Mouse (Mus musculus): ENCODE data around the gene Gm16440. TPM values are rescaled to one million over a fixed set of nuclear protein-coding genes. Genes with fewer than 3 reads are reported as not detected.
A peak's percentile ranks its signal among the peaks of the same experiment; 100 is the strongest.
"Not testable (repeated sequence)": the region's sequence is repeated elsewhere in the genome, so short reads cannot be mapped to it uniquely, and the experiment has no call there.

Gm16440 gene
- not detected in 2 replicates for polyA plus RNA-seq (2015; fragmentation: Nextera tagmentation; extraction: Ambion mirVana)

DNA sequence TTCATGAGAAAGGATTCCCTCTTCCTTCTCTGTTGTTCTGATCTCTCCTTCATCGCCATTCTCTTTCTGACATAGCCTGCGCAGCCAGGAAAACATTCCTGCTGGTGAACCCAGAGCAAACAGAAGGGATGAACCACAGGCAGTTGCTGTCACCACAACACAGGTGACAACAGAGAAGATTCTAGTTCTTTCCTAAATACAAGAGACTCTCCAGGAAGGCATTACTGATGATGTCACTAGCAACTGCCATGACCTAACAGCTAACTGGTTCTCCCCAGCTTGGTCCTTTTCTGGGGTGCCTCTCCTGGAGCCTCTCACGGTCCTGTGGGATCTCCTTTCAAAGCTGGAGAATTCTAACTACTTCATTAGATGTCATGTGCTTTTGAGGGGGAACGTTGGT is at the start of gene Gm16440:
TSS of gene Gm16440 (minus strand) at position 101 of the 400 bp plus-strand sequence.
- H3K9me3 ChIP-seq (ENCODE audit: control insufficient read depth, low read length); H3K27ac ChIP-seq (ENCODE audit: low read length); H3K4me2 ChIP-seq (ENCODE audit: low read depth, low read length); H3K9ac ChIP-seq (ENCODE audit: low read length); ATAC-seq (ENCODE audit: low read depth); H3K36me3 ChIP-seq (ENCODE audit: control insufficient read depth, insufficient read depth, low read length); H3K4me3 ChIP-seq (ENCODE audit: low read length); H3K4me1 ChIP-seq (replicated peaks; ENCODE audit: control insufficient read depth, insufficient read depth, low read length); H3K27me3 ChIP-seq (ENCODE audit: control insufficient read depth, insufficient read depth, low read depth, low read length): not testable (repeated sequence)
- WGBS: 58% methylated on average over 2 of the region's 4 CpGs

- H3K4me3 ChIP-seq (ENCODE audit: low read length); H3K9me3 ChIP-seq (ENCODE audit: control insufficient read depth, low read length); H3K27ac ChIP-seq (ENCODE audit: low read length); ATAC-seq (ENCODE audit: low read depth); H3K4me2 ChIP-seq (ENCODE audit: low read depth, low read length); H3K27me3 ChIP-seq (ENCODE audit: control insufficient read depth, insufficient read depth, low read depth, low read length); H3K36me3 ChIP-seq (ENCODE audit: control insufficient read depth, insufficient read depth, low read length); H3K4me1 ChIP-seq (replicated peaks; ENCODE audit: control insufficient read depth, insufficient read depth, low read length); H3K9ac ChIP-seq (ENCODE audit: low read length): not testable (repeated sequence)
- WGBS: 3% methylated on average over 5 of the region's 42 CpGs
Observed at GRCm38 (mm10) chr14:6426766-6427165, 36.6 kb upstream of the Gm16440 start.

DNA sequence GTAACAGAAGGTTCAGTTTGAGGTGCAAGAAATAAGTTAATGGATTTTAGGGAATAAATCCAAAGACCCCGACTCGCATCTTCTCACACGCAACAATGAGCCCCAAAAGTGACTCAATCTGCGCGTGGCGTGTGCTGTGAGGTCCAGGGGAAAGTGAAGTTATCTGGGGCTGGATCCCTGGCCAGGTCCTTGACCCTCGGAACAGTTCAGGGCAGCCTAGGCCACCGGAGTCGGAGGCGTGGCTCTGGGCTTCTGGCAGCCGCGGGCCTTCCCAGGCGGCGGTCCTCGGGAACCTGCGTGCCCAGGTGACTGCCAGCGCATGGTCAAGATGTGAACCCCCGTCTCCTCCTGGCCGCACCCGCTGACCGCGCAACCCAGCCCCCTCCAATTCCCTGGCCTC is 36.2 kb upstream of the Gm16440 start:
- not testable (repeated sequence) for ATAC-seq (ENCODE audit: low read depth); H3K27ac ChIP-seq (ENCODE audit: low read length); H3K36me3 ChIP-seq (ENCODE audit: control insufficient read depth, insufficient read depth, low read length); H3K4me3 ChIP-seq (ENCODE audit: low read length); H3K9me3 ChIP-seq (ENCODE audit: control insufficient read depth, low read length); H3K27me3 ChIP-seq (ENCODE audit: control insufficient read depth, insufficient read depth, low read depth, low read length); H3K4me1 ChIP-seq (replicated peaks; ENCODE audit: control insufficient read depth, insufficient read depth, low read length); H3K9ac ChIP-seq (ENCODE audit: low read length)
- peak overlapping the region; percentile 29; the same call in 1 of the 2 replicates for H3K4me2 ChIP-seq (ENCODE audit: low read depth, low read length)
- WGBS: 17% methylated on average over 22 of the region's 22 CpGs

DNA sequence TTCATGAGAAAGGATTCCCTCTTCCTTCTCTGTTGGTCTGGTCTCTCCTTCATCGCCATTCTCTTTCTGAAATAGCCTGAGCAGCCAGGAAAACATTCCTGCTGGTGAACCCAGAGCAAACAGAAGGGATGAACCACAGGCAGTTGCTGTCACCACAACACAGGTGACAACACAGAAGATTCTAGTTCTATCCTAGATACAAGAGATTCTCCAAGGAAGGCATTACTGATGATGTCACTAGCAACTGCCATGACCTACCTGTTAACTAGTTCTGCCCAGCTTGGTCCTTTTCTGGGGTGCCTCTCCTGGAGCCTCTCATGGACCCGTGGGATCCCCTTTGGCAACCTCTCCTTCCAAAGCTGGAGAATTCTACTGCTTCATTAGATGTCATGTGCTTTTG is 22.3 kb upstream of the Gm16440 start, which contains the start of gene Gm3591:
TSS of gene Gm3591 (minus strand) at position 101 of the 400 bp plus-strand sequence.
- not testable (repeated sequence) for H3K4me2 ChIP-seq (ENCODE audit: low read depth, low read length); ATAC-seq (ENCODE audit: low read depth); H3K27ac ChIP-seq (ENCODE audit: low read length); H3K4me3 ChIP-seq (ENCODE audit: low read length); H3K27me3 ChIP-seq (ENCODE audit: control insufficient read depth, insufficient read depth, low read depth, low read length); H3K4me1 ChIP-seq (replicated peaks; ENCODE audit: control insufficient read depth, insufficient read depth, low read length); H3K9me3 ChIP-seq (ENCODE audit: control insufficient read depth, low read length); H3K9ac ChIP-seq (ENCODE audit: low read length); H3K36me3 ChIP-seq (ENCODE audit: control insufficient read depth, insufficient read depth, low read length)
- no CpG with 5 or more reads among the region's 2 CpGs for whole genome bisulfite sequencing

GRCm38 (mm10) chr14:6343578-6343977 is 46.5 kb downstream of the Gm16440 start, which contains the start of gene Gm3618:
TSS of gene Gm3618 (minus strand) at chr14:6343678.
- WGBS: no CpG with 5 or more reads among the region's 10 CpGs
- H3K36me3 ChIP-seq (ENCODE audit: control insufficient read depth, insufficient read depth, low read length); ATAC-seq (ENCODE audit: low read depth): not testable (repeated sequence)

More at GRCm38 (mm10) chr14:6343578-6343977, 46.5 kb downstream of the Gm16440 start, which contains the start of gene Gm3618:
- H3K4me1 ChIP-seq (replicated peaks; ENCODE audit: control insufficient read depth, insufficient read depth, low read length); H3K9ac ChIP-seq (ENCODE audit: low read length); H3K27me3 ChIP-seq (ENCODE audit: control insufficient read depth, insufficient read depth, low read depth, low read length); H3K4me3 ChIP-seq (ENCODE audit: low read length); H3K4me2 ChIP-seq (ENCODE audit: low read depth, low read length); H3K9me3 ChIP-seq (ENCODE audit: control insufficient read depth, low read length); H3K27ac ChIP-seq (ENCODE audit: low read length): not testable (repeated sequence)

Other genes starting within 250 kb of the Gm16440 start
- gene Gm21560, start 171.0 kb downstream of the Gm16440 start, polyA plus RNA-seq (2015; fragmentation: Nextera tagmentation; extraction: Ambion mirVana): not detected in 2 replicates
- 0.50 and 1.2 TPM in 2 replicates for gene Gm3411, start 103.1 kb downstream of the Gm16440 start, polyA plus RNA-seq (2015; fragmentation: Nextera tagmentation; extraction: Ambion mirVana)
- gene Gm21103, start 85.5 kb downstream of the Gm16440 start, polyA plus RNA-seq (2015; fragmentation: Nextera tagmentation; extraction: Ambion mirVana): not detected in 2 replicates
- not detected in 2 replicates for gene Gm3618, start 46.6 kb downstream of the Gm16440 start, polyA plus RNA-seq (2015; fragmentation: Nextera tagmentation; extraction: Ambion mirVana)
- 0.44 and 0.57 TPM in 2 replicates for gene Gm3591, start 22.2 kb upstream of the Gm16440 start, polyA plus RNA-seq (2015; fragmentation: Nextera tagmentation; extraction: Ambion mirVana)
- not detected in 2 replicates for gene Gm3594, start 54.3 kb upstream of the Gm16440 start, polyA plus RNA-seq (2015; fragmentation: Nextera tagmentation; extraction: Ambion mirVana)
- gene Gm8356, start 147.0 kb upstream of the Gm16440 start, polyA plus RNA-seq (2015; fragmentation: Nextera tagmentation; extraction: Ambion mirVana): not detected in 2 replicates
- gene Gm3629, start 200.3 kb upstream of the Gm16440 start, polyA plus RNA-seq (2015; fragmentation: Nextera tagmentation; extraction: Ambion mirVana): 0.19 TPM in 1 of 2 replicates, not detected in the other
- not detected in 2 replicates for gene Gm3460, start 232.1 kb upstream of the Gm16440 start, polyA plus RNA-seq (2015; fragmentation: Nextera tagmentation; extraction: Ambion mirVana)

Data from lung, embryonic 16.5 days (tissue).